Comparison of ENCODE assay signal across 8 mouse cellular contexts in the genomic region with DNA sequence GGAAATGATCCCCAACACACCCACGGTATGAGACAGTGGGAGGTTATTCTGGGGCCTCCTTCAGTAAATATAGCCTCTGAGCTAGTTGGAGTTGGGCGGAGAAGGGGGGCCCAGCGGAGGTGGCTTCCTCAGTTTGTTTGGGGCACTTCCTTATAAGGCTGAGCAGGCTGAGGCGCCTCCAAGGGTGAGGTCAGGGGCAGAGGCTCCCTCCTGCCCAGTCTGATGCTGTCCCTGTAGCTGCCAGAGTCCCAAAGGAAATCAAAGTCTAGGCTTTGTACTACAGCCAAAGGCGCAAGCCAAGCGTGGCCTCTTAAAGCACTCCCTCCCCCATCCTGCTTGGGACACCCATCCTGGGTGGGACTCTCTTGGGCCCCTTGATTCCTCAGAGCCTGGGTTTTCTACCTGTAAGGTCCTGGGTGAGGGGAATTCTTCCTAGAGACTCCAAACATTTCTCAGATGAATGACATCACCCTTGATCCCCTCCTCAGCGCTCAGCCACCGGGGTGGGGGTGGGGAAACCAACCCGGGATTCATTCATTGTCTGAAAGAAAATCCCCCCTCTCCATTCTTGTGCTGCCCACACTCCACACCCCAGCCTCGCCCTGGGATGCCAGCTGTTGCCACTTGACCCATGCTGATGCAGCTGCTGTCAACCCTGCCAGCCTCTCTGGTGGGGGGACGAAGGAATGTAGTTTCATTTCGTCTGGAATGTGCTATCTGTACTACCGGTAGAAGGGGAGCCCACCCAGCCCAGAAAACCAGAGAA. TPM values are rescaled to one million over a fixed set of nuclear protein-coding genes. Genes with fewer than 3 reads are reported as not detected.
DNase-seq lines count a peak whose midpoint lies in the region; ATAC-seq and TF ChIP-seq lines count a peak whose summit lies in the region.

No protein-coding gene starts in this region.

- H3ac ChIP-seq in C2C12 (ENCODE audit: control insufficient read depth, insufficient read length, low read depth), result peak overlapping the region; percentile 57

- H3K79me3 ChIP-seq in C2C12 (ENCODE audit: low read depth), result no peaks in the 10 kb centered on the region

- H3K4me2 ChIP-seq in lung, postnatal 0 days (replicated peaks; ENCODE audit: low read depth, low read length), result peak overlapping the region; percentile 39
- H3K4me2 ChIP-seq in stomach, postnatal 0 days (replicated peaks; ENCODE audit: low read depth), result peak overlapping the region; percentile 39

- TF ChIP-seq CTCF in C2C12 (IDR thresholded peaks at IDR 0.05; ENCODE audit: control insufficient read depth, insufficient read depth, insufficient read length), result no peak
- TF ChIP-seq CTCF in lung, postnatal 0 days (IDR thresholded peaks at IDR 0.05), result no peak
- TF ChIP-seq CTCF in stomach, postnatal 0 days (IDR thresholded peaks at IDR 0.05; ENCODE audit: low read depth), result no peak

- peaks cover 10% of the 10 kb centered on the region for H3K36me3 ChIP-seq in C2C12 (ENCODE audit: control insufficient read depth, insufficient read depth)
- no peaks in the 10 kb centered on the region for H3K36me3 ChIP-seq in lung, postnatal 0 days (ENCODE audit: insufficient read depth, low read length)
- H3K36me3 ChIP-seq in stomach, postnatal 0 days (ENCODE audit: control insufficient read depth, insufficient read depth, low read length), result no peaks in the 10 kb centered on the region

- H3K27ac ChIP-seq in lung, postnatal 0 days (ENCODE audit: low read length), result peak overlapping the region; percentile 95
- peak overlapping the region; percentile 89 for H3K27ac ChIP-seq in stomach, postnatal 0 days (replicated peaks)

- H3K27me3 ChIP-seq in C2C12 (ENCODE audit: control insufficient read depth, insufficient read depth, insufficient read length), result no peaks in the 10 kb centered on the region
- no peaks in the 10 kb centered on the region for H3K27me3 ChIP-seq in lung, postnatal 0 days (replicated peaks; ENCODE audit: insufficient read depth, low read length)
- no peaks in the 10 kb centered on the region for H3K27me3 ChIP-seq in stomach, postnatal 0 days (ENCODE audit: control insufficient read depth, insufficient read depth, low read length)

- WGBS in lung, postnatal 0 days, result 4% methylated on average over 13 of the region's 13 CpGs
- WGBS in stomach, postnatal 0 days, result 8% methylated on average over 13 of the region's 13 CpGs

- H3K79me2 ChIP-seq in C2C12 (ENCODE audit: control insufficient read depth, insufficient read depth), result no peaks in the 10 kb centered on the region

- H3K4me3 ChIP-seq in C2C12 (ENCODE audit: insufficient read depth, poor library complexity, severe bottlenecking), result no peak overlapping the region
- no peak overlapping the region for H3K4me3 ChIP-seq in lung, postnatal 0 days (ENCODE audit: low read depth, low read length)
- no peak overlapping the region for H3K4me3 ChIP-seq in stomach, postnatal 0 days (ENCODE audit: low read depth, low read length)

- no peaks in the 10 kb centered on the region for H3K9me3 ChIP-seq in lung, postnatal 0 days (ENCODE audit: low read length)
- no peaks in the 10 kb centered on the region for H3K9me3 ChIP-seq in stomach, postnatal 0 days (ENCODE audit: control insufficient read depth, low read length)

- TF ChIP-seq EP300 in lung, postnatal 0 days (IDR thresholded peaks at IDR 0.05), result 0 out of 2 replicates have a peak, but pooled peaks have one; percentile 59
- no peak for TF ChIP-seq EP300 in stomach, postnatal 0 days (optimal IDR thresholded peaks at IDR 0.05)

- H3K9ac ChIP-seq in lung, postnatal 0 days (replicated peaks; ENCODE audit: low read depth), result peak overlapping the region; percentile 32; the same call in 1 of the 2 replicates
- H3K9ac ChIP-seq in stomach, postnatal 0 days (ENCODE audit: low read length), result peak overlapping the region; percentile 19

- H3K4me1 ChIP-seq in lung, postnatal 0 days (ENCODE audit: insufficient read depth, low read depth, low read length), result peaks cover 47% of the 10 kb centered on the region; the same call in 1 of the 2 replicates
- peaks cover 15% of the 10 kb centered on the region for H3K4me1 ChIP-seq in stomach, postnatal 0 days (replicated peaks; ENCODE audit: control insufficient read depth, insufficient read depth)

- ATAC-seq in common myeloid progenitor, adult 5-6 weeks (replicated peaks; ENCODE audit: low read depth, poor library complexity, severe bottlenecking), result peak; percentile 37
- ATAC-seq in lung, postnatal 0 days, result peak; percentile 83
- ATAC-seq in stomach, postnatal 0 days (ENCODE audit: low FRiP score, low TSS enrichment), result peak; percentile 70

- DNase-seq in heart, adult 9 months (ENCODE audit: low spot score in 2 of 2), result peak; percentile 79 to 89
- DNase-seq in kidney, adult 9 months, result peak; percentile 73
- DNase-seq in lung, postnatal 0 days (ENCODE audit: low spot score), result peak; percentile 93
- peak; percentile 66 for DNase-seq in stomach, postnatal 0 days (ENCODE audit: low spot score)
- no peak for DNase-seq in left cerebral cortex, adult 8-10 months (ENCODE audit: low spot score in 2 of 2)
- DNase-seq in left cerebral cortex, adult 11 months (ENCODE audit: low spot score), result no peak

TF ChIP-seq in C2C12, 6 proteins besides CTCF, POLR2A, EP300 and RAD21:
- no peak for TF ChIP-seq MYOG (IDR thresholded peaks at IDR 0.05; ENCODE audit: control insufficient read depth, extremely low read depth, insufficient read length)
- peak; percentile 93 for TF ChIP-seq MYOD1 (IDR thresholded peaks at IDR 0.05; ENCODE audit: control insufficient read depth, insufficient read length, low read depth)

RNA-seq across cellular contexts. Expression of a gene that starts 12.1 kb away (rescaled TPM):
- 158 TPM for polyA plus RNA-seq in C2C12 (2012; fragmentation: generic; extraction: Trizol)
- 0.09 TPM in 1 of 2 replicates, not detected in the other for total RNA-seq in common myeloid progenitor, adult 5-6 weeks (2017)
- polyA plus RNA-seq in lung, postnatal 0 days (2015; fragmentation: Nextera tagmentation; extraction: Ambion mirVana), result 22.2 and 30.7 TPM in 2 replicates
- 5.3 and 5.7 TPM in 2 replicates for polyA plus RNA-seq in stomach, postnatal 0 days (2015; fragmentation: Nextera tagmentation; extraction: Ambion mirVana)
- total RNA-seq in left cerebral cortex, adult 8-10 months (2022), result 1 to 10 TPM; 4.0 to 5.5 (median 5.2) TPM

RNA-seq across cellular contexts. Expression of a gene that starts 17.0 kb away (rescaled TPM):
- 0.15 TPM for polyA plus RNA-seq in C2C12 (2012; fragmentation: generic; extraction: Trizol)
- total RNA-seq in common myeloid progenitor, adult 5-6 weeks (2017), result not detected in 2 replicates
- 0.33 and 0.56 TPM in 2 replicates for polyA plus RNA-seq in lung, postnatal 0 days (2015; fragmentation: Nextera tagmentation; extraction: Ambion mirVana)
- 0.08 and 0.18 TPM in 2 replicates for polyA plus RNA-seq in stomach, postnatal 0 days (2015; fragmentation: Nextera tagmentation; extraction: Ambion mirVana)
- total RNA-seq in left cerebral cortex, adult 8-10 months (2022), result 100 to 1,000 TPM; 230 to 238 (median 233) TPM

RNA-seq across cellular contexts. Expression of a gene that starts 34.6 kb away (rescaled TPM):
- polyA plus RNA-seq in C2C12 (2012; fragmentation: generic; extraction: Trizol), result 14.4 TPM
- 2.0 TPM in 1 of 2 replicates, not detected in the other for total RNA-seq in common myeloid progenitor, adult 5-6 weeks (2017)
- 0.21 and 0.38 TPM in 2 replicates for polyA plus RNA-seq in lung, postnatal 0 days (2015; fragmentation: Nextera tagmentation; extraction: Ambion mirVana)
- polyA plus RNA-seq in stomach, postnatal 0 days (2015; fragmentation: Nextera tagmentation; extraction: Ambion mirVana), result 40.4 and 44.3 TPM in 2 replicates
- 1 to 10 TPM; 4.9 to 6.5 (median 5.9) TPM for total RNA-seq in left cerebral cortex, adult 8-10 months (2022)

RNA-seq across cellular contexts. Expression of a gene that starts 44.4 kb away (rescaled TPM):
- polyA plus RNA-seq in C2C12 (2012; fragmentation: generic; extraction: Trizol), result not detected
- not detected in 2 replicates for total RNA-seq in common myeloid progenitor, adult 5-6 weeks (2017)
- polyA plus RNA-seq in lung, postnatal 0 days (2015; fragmentation: Nextera tagmentation; extraction: Ambion mirVana), result not detected in 2 replicates
- not detected in 2 replicates for polyA plus RNA-seq in stomach, postnatal 0 days (2015; fragmentation: Nextera tagmentation; extraction: Ambion mirVana)
- total RNA-seq in left cerebral cortex, adult 8-10 months (2022), result 10 to 100 TPM; 23.0 to 35.7 (median 32.1) TPM

RNA-seq across cellular contexts. Expression of a gene that starts 52.5 kb away (rescaled TPM):
- polyA plus RNA-seq in C2C12 (2012; fragmentation: generic; extraction: Trizol), result 7.1 TPM
- 11.3 and 13.5 TPM in 2 replicates for total RNA-seq in common myeloid progenitor, adult 5-6 weeks (2017)
- polyA plus RNA-seq in lung, postnatal 0 days (2015; fragmentation: Nextera tagmentation; extraction: Ambion mirVana), result 10.8 and 11.2 TPM in 2 replicates
- 7.1 and 7.6 TPM in 2 replicates for polyA plus RNA-seq in stomach, postnatal 0 days (2015; fragmentation: Nextera tagmentation; extraction: Ambion mirVana)
- total RNA-seq in left cerebral cortex, adult 8-10 months (2022), result 10 to 100 TPM; 17.4 to 23.4 (median 20.6) TPM

Comparison
In these comparisons a context has a peak if more than half of its experiments do, and no peak if none do; other contexts are left out.
1. DNase-seq: peak in heart, adult 9 months (2 of 2), kidney, adult 9 months (single experiment), lung, postnatal 0 days (single experiment) and stomach, postnatal 0 days (single experiment); none in left cerebral cortex, adult 8-10 months (0 of 2) and left cerebral cortex, adult 11 months (single experiment).
2. RNA of a gene that starts 34.6 kb away (polyA plus RNA-seq): 40.4 to 44.3 TPM in stomach, postnatal 0 days and 14.4 TPM in C2C12 (single experiment); 0.21 to 0.38 TPM in lung, postnatal 0 days; every median in the first group is over 10 times any median in the second.
3. Peak in every context shown above with its lines, with median percentiles within 50 percentile points of each other: ATAC-seq.